In genomic region chr13:63927326-63927725, GRCm38 (mm10) we compare ENCODE assay signal across 17 mouse cellular contexts.
DNase-seq lines count a peak whose midpoint lies in the region; ATAC-seq lines count a peak whose summit lies in the region.
"Had no signal": no experiment of that assay in that cellular context is flagged by ENCODE, and none has a peak within 500 bp of the region (broad histone marks: within the 10 kb centered on the region; RNA-seq: fewer than 3 reads in every experiment).

No protein-coding gene starts in this region.

- intact Hi-C loops in gastrocnemius, postnatal 36 days (cut with DNase I), result loop anchor here (10.0 kb wide), 1 partner anchor 233 kb away; no protein-coding TSS in a partner anchor

- H3K4me3 ChIP-seq in forebrain, embryonic 10.5 days, result no peak overlapping the region
- no peak overlapping the region for H3K4me3 ChIP-seq in forebrain, embryonic 16.5 days (replicated peaks; ENCODE audit: low read length)
- H3K4me3 ChIP-seq in embryonic facial prominence, embryonic 10.5 days, result no peak overlapping the region
- H3K4me3 ChIP-seq: erythroblast, embryonic 14.5 days; neural tube, embryonic 15.5 days had no signal

- H3K27ac ChIP-seq in forebrain, embryonic 10.5 days, result 0 out of 2 replicates have a peak overlapping the region, but pooled peaks have one; percentile 20
- H3K27ac ChIP-seq in forebrain, embryonic 16.5 days (ENCODE audit: low read length), result no peak overlapping the region
- H3K27ac ChIP-seq in embryonic facial prominence, embryonic 10.5 days (replicated peaks), result peak overlapping the region; percentile 58
- H3K27ac ChIP-seq: hindbrain, embryonic 14.5 days; neural tube, embryonic 15.5 days had no signal

- H3K9ac ChIP-seq in forebrain, embryonic 16.5 days (replicated peaks; ENCODE audit: low read depth, low read length), result no peak overlapping the region
- H3K9ac ChIP-seq: hindbrain, embryonic 14.5 days; neural tube, embryonic 15.5 days had no signal

- H3K4me2 ChIP-seq in forebrain, embryonic 16.5 days (ENCODE audit: low read length), result no peak overlapping the region
- H3K4me2 ChIP-seq: hindbrain, embryonic 14.5 days; neural tube, embryonic 15.5 days had no signal

- DNase-seq in forebrain, embryonic 10.5 days (ENCODE audit: extremely low spot score, low spot score), result no peak
- DNase-seq in 3T3-L1 (ENCODE audit: low read depth, low spot score), result peak; percentile 69
- peak; percentile 49 for DNase-seq in embryonic facial prominence, embryonic 10.5 days (ENCODE audit: low spot score)
- DNase-seq in lung, postnatal 10 days, result peak; percentile 57
- DNase-seq in gastrocnemius, postnatal 36 days, result no peak
- no peak for DNase-seq in gastrocnemius, adult 8-10 months (ENCODE audit: low spot score in 2 of 2)
- no peak for DNase-seq in frontal cortex, postnatal 10 days (ENCODE audit: low spot score in 2 of 2)
- DNase-seq: cerebellum, adult 11 months; cerebellum, postnatal 36 days; gastrocnemius, postnatal 25 days; kidney, adult 9 months; right cerebral cortex, adult 18-20 months; thymus, adult 2 months had no signal

- WGBS in forebrain, embryonic 10.5 days, result 66% methylated on average over 4 of the region's 4 CpGs
- 86% methylated on average over 4 of the region's 4 CpGs for WGBS in forebrain, embryonic 16.5 days
- 35% methylated on average over 4 of the region's 4 CpGs for WGBS in embryonic facial prominence, embryonic 10.5 days

- no peaks in the 10 kb centered on the region for H3K9me3 ChIP-seq in forebrain, embryonic 10.5 days
- no peaks in the 10 kb centered on the region for H3K9me3 ChIP-seq in forebrain, embryonic 16.5 days (ENCODE audit: control insufficient read depth, low read length)
- no peaks in the 10 kb centered on the region for H3K9me3 ChIP-seq in embryonic facial prominence, embryonic 10.5 days
- H3K9me3 ChIP-seq: neural tube, embryonic 15.5 days had no signal

- ATAC-seq in forebrain, embryonic 16.5 days, result no peak

- peaks cover 20% of the 10 kb centered on the region for H3K4me1 ChIP-seq in forebrain, embryonic 10.5 days
- peaks cover 12% of the 10 kb centered on the region for H3K4me1 ChIP-seq in forebrain, embryonic 16.5 days (replicated peaks; ENCODE audit: control insufficient read depth, insufficient read depth, low read length)
- H3K4me1 ChIP-seq in embryonic facial prominence, embryonic 10.5 days, result peaks cover 42% of the 10 kb centered on the region

- H3K27me3 ChIP-seq in forebrain, embryonic 10.5 days (ENCODE audit: poor library complexity, severe bottlenecking), result peaks cover 16% of the 10 kb centered on the region
- H3K27me3 ChIP-seq in forebrain, embryonic 16.5 days (replicated peaks; ENCODE audit: control insufficient read depth, insufficient read depth, low read length), result no peaks in the 10 kb centered on the region
- 0 out of 2 replicates have a peak, but pooled peaks cover 3% of the 10 kb centered on the region for H3K27me3 ChIP-seq in embryonic facial prominence, embryonic 10.5 days (replicated peaks; ENCODE audit: low read depth, poor library complexity, severe bottlenecking)
- H3K27me3 ChIP-seq: neural tube, embryonic 15.5 days had no signal

- H3K36me3 ChIP-seq in forebrain, embryonic 10.5 days (replicated peaks), result no peaks in the 10 kb centered on the region
- H3K36me3 ChIP-seq in forebrain, embryonic 16.5 days (ENCODE audit: control insufficient read depth, insufficient read depth), result no peaks in the 10 kb centered on the region
- H3K36me3 ChIP-seq in embryonic facial prominence, embryonic 10.5 days (replicated peaks), result no peaks in the 10 kb centered on the region
- H3K36me3 ChIP-seq: neural tube, embryonic 15.5 days had no signal

Comparison
In these comparisons a context has a peak if more than half of its experiments do, and no peak if none do; other contexts are left out.
1. DNase-seq: peak in 3T3-L1 (single experiment), embryonic facial prominence, embryonic 10.5 days (single experiment) and lung, postnatal 10 days (single experiment); none in forebrain, embryonic 10.5 days (single experiment), gastrocnemius, postnatal 36 days (0 of 2), gastrocnemius, adult 8-10 months (0 of 2) and frontal cortex, postnatal 10 days (0 of 2).